Mouse (Mus musculus): ENCODE measurements around the gene Fmo1. TPM values are rescaled to one million over a fixed set of nuclear protein-coding genes. Genes with fewer than 3 reads are reported as not detected.
"Not testable (repeated sequence)": the region's sequence is repeated elsewhere in the genome, so short reads cannot be mapped to it uniquely, and the experiment has no call there.

The Fmo1 gene
- polyA plus RNA-seq, 1 experiment = 16.3 TPM

GRCm38 (mm10) chr1:162792306-162793044 is 73.9 kb downstream of the Fmo1 start:
- Histone ChIP-seq H3K4me3 (ENCODE audit: control insufficient read depth, insufficient read depth, low read length) (no peak overlapping the region), H3K4me1 (replicated peaks; ENCODE audit: control insufficient read depth, insufficient read depth, low read length) (no peaks in the 10 kb centered on the region), H3K36me3 (ENCODE audit: control insufficient read depth, insufficient read depth, low read length) (no peaks in the 10 kb centered on the region), H3K27me3 (ENCODE audit: control insufficient read depth, insufficient read depth, low read length) (no peaks in the 10 kb centered on the region), H3K27ac (ENCODE audit: control insufficient read depth, insufficient read depth, low read length) (no peak overlapping the region)
- TF ChIP-seq POLR2A (IDR thresholded peaks at IDR 0.05; ENCODE audit: control insufficient read depth, extremely low read depth, insufficient read depth, low read length, poor library complexity) = no peak
- no peak for TF ChIP-seq CTCF (IDR thresholded peaks at IDR 0.05; ENCODE audit: borderline replicate concordance, control insufficient read depth, extremely low read depth, insufficient read depth, low read length, poor library complexity)
- no peak for DNase-seq
- 76% methylated on average over 7 of the region's 7 CpGs for WGBS

DNA sequence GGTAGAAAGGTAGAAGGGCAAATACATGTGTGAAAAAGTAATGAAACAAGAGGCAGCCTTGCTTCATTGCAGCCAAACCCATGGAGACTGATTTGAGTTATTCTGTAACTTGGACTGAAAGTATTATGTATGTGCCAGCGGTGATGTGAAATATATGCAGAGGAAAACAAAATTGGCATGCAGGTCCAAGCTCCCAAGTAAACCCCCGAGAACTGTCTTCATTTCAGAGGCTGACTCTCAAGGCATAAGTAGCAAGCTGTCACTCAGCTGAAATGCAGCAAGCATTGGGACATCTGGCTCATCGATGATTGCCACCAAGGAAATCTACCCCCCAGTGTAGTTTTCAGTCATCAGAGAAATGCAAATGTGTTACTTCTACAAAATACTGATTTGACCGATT is 81.2 kb downstream of the Fmo1 start:
- no peaks in the 10 kb centered on the region for H3K27me3 ChIP-seq (ENCODE audit: control insufficient read depth, insufficient read depth, low read length)
- H3K4me3 ChIP-seq (ENCODE audit: control insufficient read depth, insufficient read depth, low read length) = no peak overlapping the region
- H3K36me3 ChIP-seq (ENCODE audit: control insufficient read depth, insufficient read depth, low read length) = no peaks in the 10 kb centered on the region
- no peak overlapping the region for H3K27ac ChIP-seq (ENCODE audit: control insufficient read depth, insufficient read depth, low read length)
- no peak for DNase-seq
- 91% methylated on average over 4 of the region's 4 CpGs for WGBS
- no peaks in the 10 kb centered on the region for H3K4me1 ChIP-seq (replicated peaks; ENCODE audit: control insufficient read depth, insufficient read depth, low read length)
- TF ChIP-seq POLR2A (IDR thresholded peaks at IDR 0.05; ENCODE audit: control insufficient read depth, extremely low read depth, insufficient read depth, low read length, poor library complexity) (no peak), CTCF (IDR thresholded peaks at IDR 0.05; ENCODE audit: borderline replicate concordance, control insufficient read depth, extremely low read depth, insufficient read depth, low read length, poor library complexity) (no peak)

DNA sequence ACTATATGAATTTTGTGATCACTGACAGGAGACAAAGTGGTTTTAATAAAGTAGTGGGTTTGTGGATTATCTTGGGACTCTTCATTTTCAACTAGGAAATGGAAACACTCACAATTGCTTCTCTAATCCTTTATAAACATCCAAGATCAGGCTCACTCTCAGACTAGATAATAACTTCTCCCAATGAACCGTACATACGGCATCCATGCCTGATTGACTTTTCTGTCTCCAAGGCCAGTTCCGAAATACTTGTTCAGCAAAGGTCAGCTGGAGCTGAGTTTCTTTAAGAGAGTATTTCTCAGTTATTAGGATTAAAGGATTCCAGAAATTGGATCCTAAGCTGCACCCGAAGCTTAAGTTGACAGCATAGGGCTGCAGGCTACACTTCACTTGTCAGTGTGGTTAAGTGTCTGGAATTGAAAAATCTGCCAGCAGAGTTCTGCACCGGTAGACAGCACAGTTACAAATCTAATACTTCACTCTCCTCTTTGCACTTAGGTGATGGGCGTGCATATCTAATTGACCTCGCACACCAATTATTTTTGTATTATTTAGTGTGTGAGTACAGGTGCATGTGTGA is 82.7 kb downstream of the Fmo1 start:
- 95% methylated on average over 7 of the region's 7 CpGs for WGBS
- no peak for DNase-seq
- H3K27ac ChIP-seq (ENCODE audit: control insufficient read depth, insufficient read depth, low read length) = no peak overlapping the region
- no peaks in the 10 kb centered on the region for H3K36me3 ChIP-seq (ENCODE audit: control insufficient read depth, insufficient read depth, low read length)
- no peaks in the 10 kb centered on the region for H3K4me1 ChIP-seq (replicated peaks; ENCODE audit: control insufficient read depth, insufficient read depth, low read length)
- TF ChIP-seq POLR2A (IDR thresholded peaks at IDR 0.05; ENCODE audit: control insufficient read depth, extremely low read depth, insufficient read depth, low read length, poor library complexity) (no peak), CTCF (IDR thresholded peaks at IDR 0.05; ENCODE audit: borderline replicate concordance, control insufficient read depth, extremely low read depth, insufficient read depth, low read length, poor library complexity) (no peak)
- H3K4me3 ChIP-seq (ENCODE audit: control insufficient read depth, insufficient read depth, low read length) = no peak overlapping the region
- no peaks in the 10 kb centered on the region for H3K27me3 ChIP-seq (ENCODE audit: control insufficient read depth, insufficient read depth, low read length)

DNA sequence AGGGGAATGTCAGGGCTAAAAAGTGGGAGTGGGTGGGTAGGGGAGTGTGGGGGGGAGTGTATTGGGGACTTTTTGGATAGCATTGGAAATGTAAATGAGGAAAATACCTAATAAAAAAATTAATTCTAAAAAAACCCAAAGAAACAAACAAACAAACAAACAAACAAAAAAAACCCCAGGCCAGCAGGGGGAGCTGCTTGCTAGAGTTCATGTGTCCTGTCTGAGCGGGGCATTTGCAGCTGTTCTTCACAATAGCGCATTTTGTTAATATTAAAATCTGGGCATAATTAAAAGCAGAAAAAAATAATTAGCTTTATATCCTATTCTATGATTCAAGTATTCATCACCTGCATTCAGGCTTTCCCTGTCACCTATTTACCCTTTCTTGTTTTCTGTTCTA is 85.4 kb downstream of the Fmo1 start:
- not testable (repeated sequence) for H3K27me3 ChIP-seq (ENCODE audit: control insufficient read depth, insufficient read depth, low read length); DNase-seq; H3K36me3 ChIP-seq (ENCODE audit: control insufficient read depth, insufficient read depth, low read length); H3K4me1 ChIP-seq (replicated peaks; ENCODE audit: control insufficient read depth, insufficient read depth, low read length); H3K4me3 ChIP-seq (ENCODE audit: control insufficient read depth, insufficient read depth, low read length); H3K27ac ChIP-seq (ENCODE audit: control insufficient read depth, insufficient read depth, low read length)
- WGBS = 96% methylated on average over 2 of the region's 2 CpGs

Other genes starting within 250 kb of the Fmo1 start
- 0.46 and 0.92 TPM in 2 replicates for gene Myoc, start 227.5 kb downstream of the Fmo1 start, polyA plus RNA-seq (2012; rRNA removed)
- gene Myocos, start 208.4 kb downstream of the Fmo1 start, polyA plus RNA-seq (2012; rRNA removed) = 0.19 TPM in 1 of 2 replicates, not detected in the other
- gene Prrc2c, start 126.1 kb downstream of the Fmo1 start, polyA plus RNA-seq (2012; rRNA removed) = 112 and 147 TPM in 2 replicates
- gene Fmo4, start 52.6 kb downstream of the Fmo1 start, polyA plus RNA-seq (2012; rRNA removed) = 0.08 TPM in 1 of 2 replicates, not detected in the other
- 0.88 and 2.1 TPM in 2 replicates for gene Fmo2, start 32.1 kb upstream of the Fmo1 start, polyA plus RNA-seq (2012; rRNA removed)
- gene Fmo6, start 70.9 kb upstream of the Fmo1 start, polyA plus RNA-seq (2012; rRNA removed) = 0.05 TPM in 1 of 2 replicates, not detected in the other
- 0.34 and 0.41 TPM in 2 replicates for gene Fmo3, start 117.9 kb upstream of the Fmo1 start, polyA plus RNA-seq (2012; rRNA removed)
- gene Mroh9, start 219.1 kb upstream of the Fmo1 start, polyA plus RNA-seq (2012; rRNA removed) = not detected in 2 replicates

All from thymus, adult 2 months (tissue).